ENCODE assay signal across 12 mouse cellular contexts in the genomic region with DNA sequence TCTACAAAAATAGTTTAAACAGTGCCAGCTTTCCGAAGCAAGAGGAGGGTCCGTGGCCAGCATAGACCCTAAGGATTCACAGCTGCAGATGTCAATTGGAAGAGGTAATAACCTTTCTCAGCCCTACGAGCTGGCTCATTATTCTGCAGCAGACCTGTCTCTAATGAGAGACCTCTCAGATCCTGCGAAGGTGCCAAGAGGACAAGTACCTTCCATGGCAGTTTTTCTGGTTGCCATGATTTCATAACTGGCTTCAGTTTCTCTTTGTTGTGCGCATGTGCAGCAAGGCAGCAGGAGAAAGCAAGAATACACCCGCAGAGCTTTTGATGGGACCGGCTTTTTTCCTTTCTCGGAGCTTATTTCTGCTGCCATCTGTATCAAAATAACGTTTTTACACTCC.
A peak's percentile ranks its signal among the peaks of the same experiment; 100 is the strongest.
DNase-seq lines count a peak whose midpoint lies in the region; ATAC-seq and TF ChIP-seq lines count a peak whose summit lies in the region.
"Had no signal": no experiment of that assay in that cellular context is flagged by ENCODE, and none has a peak within 500 bp of the region (broad histone marks: within the 10 kb centered on the region; RNA-seq: fewer than 3 reads in every experiment).

No protein-coding gene starts in this region.

- no peak for TF ChIP-seq POLR2A in thymus, adult 2 months (IDR thresholded peaks at IDR 0.05; ENCODE audit: control insufficient read depth, extremely low read depth, insufficient read depth, low read length, poor library complexity)

- H3K9ac ChIP-seq in hindbrain, embryonic 13.5 days: no peak overlapping the region
- no peak overlapping the region for H3K9ac ChIP-seq in hindbrain, embryonic 12.5 days
- H3K9ac ChIP-seq in forebrain, postnatal 0 days: 0 out of 2 replicates have a peak overlapping the region, but pooled peaks have one; percentile 10
- no peak overlapping the region for H3K9ac ChIP-seq in kidney, embryonic 15.5 days
- H3K9ac ChIP-seq in intestine, postnatal 0 days (ENCODE audit: low read depth, low read length): no peak overlapping the region

- H3K4me2 ChIP-seq in hindbrain, embryonic 13.5 days: no peak overlapping the region
- no peak overlapping the region for H3K4me2 ChIP-seq in hindbrain, embryonic 12.5 days (replicated peaks)
- H3K4me2 ChIP-seq in forebrain, postnatal 0 days (ENCODE audit: low read depth): peak overlapping the region; percentile 29
- H3K4me2 ChIP-seq in kidney, embryonic 15.5 days: no peak overlapping the region
- no peak overlapping the region for H3K4me2 ChIP-seq in intestine, postnatal 0 days (replicated peaks; ENCODE audit: low read depth)

- no peaks in the 10 kb centered on the region for H3K4me1 ChIP-seq in hindbrain, embryonic 13.5 days (replicated peaks)
- H3K4me1 ChIP-seq in hindbrain, embryonic 12.5 days: no peaks in the 10 kb centered on the region
- H3K4me1 ChIP-seq in forebrain, postnatal 0 days (ENCODE audit: insufficient read depth): no peaks in the 10 kb centered on the region
- no peaks in the 10 kb centered on the region for H3K4me1 ChIP-seq in kidney, embryonic 15.5 days
- H3K4me1 ChIP-seq in intestine, postnatal 0 days (replicated peaks; ENCODE audit: control insufficient read depth, insufficient read depth, low read length): no peaks in the 10 kb centered on the region
- no peaks in the 10 kb centered on the region for H3K4me1 ChIP-seq in thymus, adult 2 months (replicated peaks; ENCODE audit: control insufficient read depth, insufficient read depth, low read length)
- H3K4me1 ChIP-seq: megakaryocyte, embryonic 14.5 days had no signal

- no peak for TF ChIP-seq CTCF in forebrain, postnatal 0 days (IDR thresholded peaks at IDR 0.05; ENCODE audit: low read depth)
- no peak for TF ChIP-seq CTCF in intestine, postnatal 0 days (IDR thresholded peaks at IDR 0.05; ENCODE audit: low read depth)
- TF ChIP-seq CTCF in thymus, adult 2 months (IDR thresholded peaks at IDR 0.05; ENCODE audit: borderline replicate concordance, control insufficient read depth, extremely low read depth, insufficient read depth, low read length, poor library complexity): no peak

- H3K27ac ChIP-seq in hindbrain, embryonic 13.5 days: 0 out of 2 replicates have a peak overlapping the region, but pooled peaks have one; percentile 3
- no peak overlapping the region for H3K27ac ChIP-seq in hindbrain, embryonic 12.5 days
- peak overlapping the region; percentile 66 for H3K27ac ChIP-seq in forebrain, postnatal 0 days (ENCODE audit: low read depth, low read length)
- H3K27ac ChIP-seq in kidney, embryonic 15.5 days: no peak overlapping the region
- no peak overlapping the region for H3K27ac ChIP-seq in intestine, postnatal 0 days (ENCODE audit: low read depth, low read length)
- H3K27ac ChIP-seq in thymus, adult 2 months (ENCODE audit: control insufficient read depth, insufficient read depth, low read length): no peak overlapping the region

- H3K27me3 ChIP-seq in hindbrain, embryonic 13.5 days: no peaks in the 10 kb centered on the region
- H3K27me3 ChIP-seq in hindbrain, embryonic 12.5 days: no peaks in the 10 kb centered on the region
- no peaks in the 10 kb centered on the region for H3K27me3 ChIP-seq in forebrain, postnatal 0 days (ENCODE audit: insufficient read depth, low read length)
- H3K27me3 ChIP-seq in kidney, embryonic 15.5 days: no peaks in the 10 kb centered on the region
- H3K27me3 ChIP-seq in intestine, postnatal 0 days (replicated peaks; ENCODE audit: control insufficient read depth, insufficient read depth, low read length): no peaks in the 10 kb centered on the region
- H3K27me3 ChIP-seq in thymus, adult 2 months (ENCODE audit: control insufficient read depth, insufficient read depth, low read length): no peaks in the 10 kb centered on the region
- H3K27me3 ChIP-seq: megakaryocyte, embryonic 14.5 days had no signal

- H3K36me3 ChIP-seq in hindbrain, embryonic 13.5 days: no peaks in the 10 kb centered on the region
- H3K36me3 ChIP-seq in hindbrain, embryonic 12.5 days: no peaks in the 10 kb centered on the region
- H3K36me3 ChIP-seq in forebrain, postnatal 0 days (ENCODE audit: insufficient read depth): no peaks in the 10 kb centered on the region
- no peaks in the 10 kb centered on the region for H3K36me3 ChIP-seq in kidney, embryonic 15.5 days
- H3K36me3 ChIP-seq in intestine, postnatal 0 days (ENCODE audit: control insufficient read depth, insufficient read depth): no peaks in the 10 kb centered on the region
- no peaks in the 10 kb centered on the region for H3K36me3 ChIP-seq in thymus, adult 2 months (ENCODE audit: control insufficient read depth, insufficient read depth, low read length)

- ATAC-seq in hindbrain, embryonic 13.5 days (ENCODE audit: low FRiP score): no peak
- no peak for ATAC-seq in hindbrain, embryonic 12.5 days (ENCODE audit: low FRiP score)
- ATAC-seq in forebrain, postnatal 0 days: peak; percentile 81
- no peak for ATAC-seq in kidney, embryonic 15.5 days (replicated peaks; ENCODE audit: low FRiP score)
- no peak for ATAC-seq in intestine, postnatal 0 days

- WGBS in hindbrain, embryonic 13.5 days: 77% methylated on average over 9 of the region's 9 CpGs
- WGBS in hindbrain, embryonic 12.5 days: 80% methylated on average over 9 of the region's 9 CpGs
- 25% methylated on average over 9 of the region's 9 CpGs for WGBS in forebrain, postnatal 0 days
- WGBS in kidney, embryonic 15.5 days: 84% methylated on average over 9 of the region's 9 CpGs
- WGBS in intestine, postnatal 0 days: 91% methylated on average over 9 of the region's 9 CpGs
- 93% methylated on average over 9 of the region's 9 CpGs for WGBS in thymus, adult 2 months

- DNase-seq in forebrain, postnatal 0 days: peak; percentile 74
- peak; percentile 42 to 60 for DNase-seq in layer of hippocampus, postnatal 10 days (ENCODE audit: low spot score in 2 of 2)
- DNase-seq in right cerebral cortex, postnatal 14 days: peak; percentile 33
- DNase-seq in thymus, adult 2 months: no peak
- DNase-seq: gastrocnemius, postnatal 36 days; heart, postnatal 36 days; kidney, postnatal 36 days had no signal

- H3K4me3 ChIP-seq in hindbrain, embryonic 13.5 days: no peak overlapping the region
- no peak overlapping the region for H3K4me3 ChIP-seq in hindbrain, embryonic 12.5 days
- H3K4me3 ChIP-seq in forebrain, postnatal 0 days (ENCODE audit: low read depth, low read length): no peak overlapping the region
- no peak overlapping the region for H3K4me3 ChIP-seq in kidney, embryonic 15.5 days (replicated peaks)
- H3K4me3 ChIP-seq in intestine, postnatal 0 days (ENCODE audit: low read depth, low read length): no peak overlapping the region
- H3K4me3 ChIP-seq in thymus, adult 2 months (ENCODE audit: control insufficient read depth, insufficient read depth, low read length): no peak overlapping the region
- H3K4me3 ChIP-seq: megakaryocyte, embryonic 14.5 days had no signal

- H3K9me3 ChIP-seq in hindbrain, embryonic 13.5 days: no peaks in the 10 kb centered on the region
- no peaks in the 10 kb centered on the region for H3K9me3 ChIP-seq in hindbrain, embryonic 12.5 days (replicated peaks)
- H3K9me3 ChIP-seq in forebrain, postnatal 0 days (ENCODE audit: low read length): no peaks in the 10 kb centered on the region
- no peaks in the 10 kb centered on the region for H3K9me3 ChIP-seq in kidney, embryonic 15.5 days (replicated peaks)
- no peaks in the 10 kb centered on the region for H3K9me3 ChIP-seq in intestine, postnatal 0 days (ENCODE audit: control insufficient read depth)
- H3K9me3 ChIP-seq: megakaryocyte, embryonic 14.5 days had no signal

Comparison
In these comparisons a context has a peak if more than half of its experiments do, and no peak if none do; other contexts are left out.
1. H3K27ac ChIP-seq: peak in hindbrain, embryonic 13.5 days (single experiment) and forebrain, postnatal 0 days (single experiment); none in hindbrain, embryonic 12.5 days (single experiment), kidney, embryonic 15.5 days (single experiment), intestine, postnatal 0 days (single experiment) and thymus, adult 2 months (single experiment).